Mouse (Mus musculus) left cerebral cortex, adult 18-20 months (tissue): ENCODE results near the gene Rrp36. TPM values are rescaled to one million over a fixed set of nuclear protein-coding genes. Genes with fewer than 3 reads are reported as not detected.

Experiments
- DNase-seq, 2 experiments: peaks; one replicate each; pipeline ENCODE4 v3.0.0; 2021 to 2022; ENCODE audit warnings: low spot score in 2 of 2, mixed read lengths in 1 of 2
- total RNA-seq, 2 experiments: library from RNA; stranded (reverse); gene quantifications; 2 replicates each; pipeline ENCODE4 v1.2.3; 2021

The Rrp36 gene
- total RNA-seq, 2 experiments from 2014 or later = 17.1 to 17.2 TPM

GRCm38 (mm10) chr17:46691390-46691789, 17.2 kb upstream of the Rrp36 start:
- DNase-seq = no peak

DNA sequence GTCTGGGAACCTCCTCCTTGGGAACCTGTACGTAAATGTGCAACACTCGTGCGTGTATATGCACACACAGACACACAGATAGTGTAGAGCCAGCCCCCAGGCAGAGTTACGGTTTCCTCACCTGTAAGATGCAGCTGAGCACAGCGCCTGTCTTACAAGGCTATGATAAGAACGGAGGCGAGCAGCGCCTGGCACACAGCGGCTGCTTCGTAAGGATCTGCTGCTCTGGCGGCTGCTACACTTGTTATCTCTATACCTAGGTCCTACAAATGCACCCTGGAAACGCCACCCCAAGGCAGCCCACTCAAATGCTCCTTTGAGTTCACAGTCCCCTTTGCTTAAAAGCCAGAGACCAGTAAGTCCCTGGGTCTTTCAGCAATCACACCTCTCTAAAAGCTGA, 16.5 kb upstream of the Rrp36 start:
- no peak for DNase-seq

DNA sequence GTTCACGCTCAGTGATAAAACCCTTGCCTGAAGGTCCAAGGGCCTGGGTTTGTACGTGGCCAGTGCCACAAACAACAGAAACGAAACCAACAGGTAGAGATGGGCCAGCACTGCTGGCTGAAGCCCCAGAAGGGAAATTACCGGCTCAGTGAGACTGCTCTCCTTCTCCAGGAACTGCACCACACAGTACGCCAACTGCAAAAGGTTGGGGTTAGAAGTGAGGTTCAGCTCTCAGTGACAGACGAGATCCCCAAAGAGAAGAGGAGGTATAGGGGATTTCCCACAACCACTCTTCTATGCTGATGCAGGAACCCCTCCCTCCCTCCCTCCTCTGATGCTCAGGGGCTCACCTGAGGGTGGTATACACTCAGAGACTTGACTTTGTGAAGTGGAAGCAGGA, 11.8 kb upstream of the Rrp36 start:
- no peak for DNase-seq

DNA sequence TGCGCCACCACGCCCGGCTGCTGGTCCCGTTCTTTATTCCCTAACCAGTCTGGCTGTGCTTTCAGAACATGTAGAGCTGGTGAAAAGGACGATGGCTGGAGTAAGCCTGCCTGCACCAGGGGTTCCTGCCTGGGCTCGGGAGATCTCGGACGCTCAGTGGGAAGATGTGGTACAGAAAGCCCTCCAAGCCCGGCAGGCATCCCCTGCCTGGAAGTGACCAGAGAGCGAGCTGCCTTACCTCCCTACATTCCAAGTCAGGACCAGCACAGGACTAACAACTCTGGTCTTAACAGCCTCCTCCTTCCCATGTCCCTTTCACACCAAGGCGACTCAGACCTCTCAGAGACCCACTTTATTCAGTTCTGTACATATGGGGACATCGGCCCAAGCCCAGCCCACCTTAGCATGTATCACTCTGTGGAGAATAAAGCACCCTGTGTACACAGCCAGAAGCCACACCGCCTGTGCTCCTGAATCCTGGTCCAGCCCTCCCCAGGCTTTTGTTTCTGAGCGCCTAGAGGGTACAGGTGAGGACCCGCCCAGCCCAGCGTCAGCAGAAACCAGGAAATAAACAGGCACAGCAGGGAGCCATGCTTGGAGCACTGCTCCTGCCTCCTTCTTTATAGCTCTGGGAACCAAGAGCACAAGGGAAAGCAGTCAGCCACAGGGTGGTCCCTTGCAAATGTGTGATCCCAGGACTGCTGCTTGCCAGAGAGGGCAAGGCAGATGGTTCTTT, 8.7 kb upstream of the Rrp36 start:
- DNase-seq = no peak

- no peak for DNase-seq
Measured at GRCm38 (mm10) chr17:46681466-46682118, 7.4 kb upstream of the Rrp36 start.

GRCm38 (mm10) chr17:46680760-46681373, 6.7 kb upstream of the Rrp36 start, which contains the start of gene Klhdc3:
TSS of gene Klhdc3 (minus strand) at chr17:46680914.
- peak; percentile 97 to 98 for DNase-seq

DNA sequence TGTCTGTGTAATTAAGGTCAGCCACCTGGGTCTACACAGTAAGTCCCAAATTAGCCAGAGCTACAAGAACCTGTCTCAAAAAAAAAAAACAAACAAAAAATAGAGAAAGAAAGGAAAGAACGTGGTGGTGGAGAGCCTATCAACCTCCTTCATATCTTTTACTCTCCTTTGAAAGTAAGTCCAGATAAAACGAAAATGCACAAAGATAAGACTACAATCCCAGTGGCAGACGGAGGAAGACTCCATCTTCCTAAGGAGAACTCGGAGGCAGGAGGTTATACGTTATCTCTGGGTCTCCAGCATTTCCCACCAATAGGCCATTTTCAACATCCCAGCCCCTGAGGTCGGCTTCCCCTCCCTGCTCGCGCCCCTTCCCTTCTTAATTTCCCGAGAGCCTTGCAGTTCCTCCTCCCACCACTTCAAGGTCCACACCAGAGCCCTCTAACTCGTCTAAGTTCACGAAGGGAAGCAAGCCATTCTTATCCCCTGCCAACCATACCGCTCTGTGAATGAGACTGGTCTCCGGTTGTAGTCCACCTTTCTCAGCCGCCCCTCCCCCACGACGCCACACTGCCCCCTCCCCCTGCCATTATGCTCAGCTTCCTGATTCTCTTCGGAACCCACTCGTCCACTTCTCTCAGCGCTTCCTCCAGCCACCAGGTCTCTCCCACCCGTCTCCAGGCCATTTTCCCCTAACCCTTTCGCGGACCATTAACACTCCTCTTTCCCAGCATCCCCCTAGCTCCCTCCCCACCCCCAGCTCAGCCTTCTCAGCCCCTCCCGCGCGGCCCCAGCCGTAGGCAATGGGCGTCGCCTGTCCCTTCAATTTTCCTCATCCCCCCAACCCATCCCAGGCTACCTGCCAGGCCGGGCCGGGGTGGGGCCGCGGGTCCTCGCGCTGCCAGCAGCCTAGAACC, 5.9 kb upstream of the Rrp36 start:
- DNase-seq = peak; percentile 24 to 30

DNA sequence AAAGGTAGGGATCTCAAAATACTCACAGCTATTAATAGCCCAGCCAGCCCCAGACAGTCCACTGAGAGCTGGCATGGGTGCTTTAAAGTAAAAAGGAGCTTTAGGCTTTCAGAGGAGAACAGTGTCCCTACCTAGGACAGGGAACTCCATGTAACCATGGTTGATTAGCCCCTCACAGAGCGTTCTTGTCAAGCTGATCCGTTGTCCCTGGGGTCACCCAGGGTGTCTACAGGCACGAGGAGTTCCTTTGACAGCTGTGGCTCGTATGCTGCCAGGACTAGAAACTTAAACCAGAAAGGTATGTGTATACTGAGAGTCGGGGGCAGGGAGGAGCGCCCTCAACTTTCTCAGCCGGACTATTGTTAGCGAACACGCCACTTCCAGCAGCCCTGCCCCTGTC, 4.8 kb upstream of the Rrp36 start:
- no peak for DNase-seq

DNA sequence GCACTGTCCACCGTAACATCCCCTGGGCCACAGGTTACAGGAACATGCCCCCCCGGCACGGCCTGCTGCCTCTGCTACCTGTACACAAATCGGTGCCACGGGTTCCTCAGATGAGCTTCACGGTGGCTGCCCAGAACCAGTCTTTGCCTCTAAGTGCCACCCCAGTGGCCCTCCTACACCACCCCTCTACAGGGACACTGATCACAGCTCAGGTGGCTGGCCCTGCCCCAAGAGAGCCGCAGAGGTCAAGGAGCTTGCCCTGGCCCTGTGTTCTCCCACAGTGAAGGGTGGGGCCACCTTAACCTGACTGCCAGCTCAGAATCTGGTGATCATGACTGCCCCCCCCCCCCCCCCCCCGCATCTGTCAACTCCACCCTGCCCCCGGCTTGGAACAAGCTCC, 4.3 kb upstream of the Rrp36 start, which contains the start of gene Mea1:
Gene Mea1, plus strand, starts transcription at position 378 of the 400 bp plus-strand sequence.
- no peak for DNase-seq

DNA sequence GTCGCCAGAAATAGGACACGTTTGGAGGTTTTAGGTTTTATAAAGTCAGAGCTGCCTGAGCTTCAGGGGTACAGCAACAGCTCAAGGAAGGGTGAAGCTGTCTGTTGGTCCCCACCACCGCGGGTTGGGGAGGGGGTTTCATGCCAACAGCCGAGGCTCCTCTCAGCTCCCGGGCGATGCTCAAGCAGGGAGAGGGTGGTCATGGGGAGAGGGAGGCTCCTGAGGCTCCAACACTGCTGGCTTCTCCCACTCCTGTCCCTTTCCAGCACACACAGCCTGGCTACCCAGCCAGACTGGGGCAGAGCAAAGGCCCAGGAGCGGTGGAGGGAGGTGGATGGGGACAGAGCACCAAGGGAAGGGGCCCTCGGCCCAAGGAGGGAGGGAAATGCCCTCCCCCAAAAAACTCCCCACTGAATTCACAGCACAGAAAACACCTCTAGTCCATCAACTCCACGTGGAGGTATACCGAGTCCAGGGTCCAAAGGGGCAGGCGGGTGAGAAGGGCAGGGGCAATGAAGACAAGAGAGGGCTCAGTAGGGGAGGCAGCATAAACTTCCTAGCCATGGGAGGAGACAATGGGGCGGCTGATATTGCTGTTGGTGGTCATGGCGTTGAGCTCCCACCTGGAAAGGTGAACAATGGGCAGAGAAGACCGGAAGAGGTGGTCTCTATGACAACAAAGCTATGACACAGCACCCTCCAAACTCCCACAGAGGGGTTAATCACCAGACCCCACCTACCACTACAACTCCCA, 555 bp upstream of the Rrp36 start:
- DNase-seq = no peak

DNA sequence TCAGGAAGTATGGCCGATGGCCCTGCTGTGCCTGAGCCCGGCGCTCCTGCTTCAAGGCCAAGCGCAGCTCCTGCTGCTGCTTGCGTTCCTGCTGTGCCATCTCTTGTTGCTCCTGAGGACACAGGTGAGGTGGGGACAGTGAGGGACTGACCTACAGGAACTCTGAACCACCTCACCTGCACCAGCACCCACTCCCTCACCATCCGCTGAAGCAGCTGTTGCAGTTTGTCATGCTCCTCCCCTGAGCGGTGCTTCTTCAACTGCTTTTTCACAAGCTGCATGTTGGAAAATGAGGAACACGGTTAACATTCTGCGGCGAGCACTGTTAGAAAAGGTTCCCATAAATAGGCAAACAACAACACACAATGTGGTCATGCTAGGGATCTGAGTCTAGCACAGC, 4.2 kb downstream of the Rrp36 start:
- DNase-seq = no peak

DNA sequence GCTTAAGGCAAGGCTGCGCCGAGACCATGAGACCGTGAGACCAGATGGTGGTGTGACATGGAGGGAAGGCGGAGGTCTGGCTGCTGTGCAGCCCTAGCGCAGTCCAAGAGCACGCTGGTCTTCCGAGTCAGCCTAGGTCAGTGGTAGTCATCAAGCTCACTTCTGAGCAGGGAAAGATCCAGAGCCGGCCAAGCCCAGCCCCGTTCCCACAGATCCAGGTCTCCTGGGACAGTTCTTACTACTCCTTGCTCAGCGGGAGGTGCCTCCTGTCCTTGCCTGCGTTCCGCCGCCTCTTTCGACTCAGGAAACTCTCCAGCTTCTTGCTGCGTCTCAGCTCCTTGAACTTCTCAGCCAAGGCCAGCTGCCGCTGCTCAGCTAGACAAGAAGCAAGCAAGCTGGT, 6.4 kb downstream of the Rrp36 start:
- DNase-seq = no peak

DNA sequence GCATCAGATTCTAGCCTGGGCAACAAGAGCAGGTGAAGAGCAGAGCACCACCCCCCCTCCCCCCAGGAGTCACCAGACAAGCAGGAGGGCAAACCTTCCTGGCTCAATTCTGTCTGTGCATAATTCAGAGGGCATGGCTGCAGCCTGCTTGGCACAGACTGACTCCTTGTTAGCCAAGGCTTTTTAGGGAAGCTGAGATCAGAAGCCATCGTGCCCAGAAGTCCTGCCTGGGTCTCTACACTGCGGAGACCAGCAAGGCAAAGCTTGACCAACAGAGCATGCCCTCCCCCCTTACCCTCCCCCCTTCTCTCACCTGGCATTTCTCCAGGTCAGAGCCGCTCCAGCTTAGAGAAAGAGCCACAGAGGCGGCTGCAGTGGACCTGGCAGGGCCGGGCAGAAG, 11.4 kb downstream of the Rrp36 start:
- no peak for DNase-seq

DNA sequence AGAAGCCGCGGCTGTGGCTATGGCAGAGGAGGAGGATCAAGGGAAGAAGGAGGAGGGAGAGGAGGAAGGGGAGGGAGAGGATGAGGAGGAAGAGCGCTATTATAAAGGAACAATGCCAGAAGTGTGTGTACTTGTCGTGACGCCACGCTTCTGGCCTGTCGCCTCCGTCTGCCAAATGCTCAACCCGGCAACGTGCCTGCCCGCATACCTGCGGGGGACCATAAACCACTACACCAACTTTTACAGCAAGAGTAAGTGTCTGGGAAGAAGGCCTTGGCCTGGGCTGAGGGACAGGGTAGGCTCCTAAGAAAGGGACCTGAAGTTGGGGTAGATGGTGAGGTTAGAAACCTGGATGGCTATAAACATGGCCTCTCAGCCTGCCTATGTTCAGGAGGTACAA, 12.2 kb downstream of the Rrp36 start:
- no peak for DNase-seq

DNA sequence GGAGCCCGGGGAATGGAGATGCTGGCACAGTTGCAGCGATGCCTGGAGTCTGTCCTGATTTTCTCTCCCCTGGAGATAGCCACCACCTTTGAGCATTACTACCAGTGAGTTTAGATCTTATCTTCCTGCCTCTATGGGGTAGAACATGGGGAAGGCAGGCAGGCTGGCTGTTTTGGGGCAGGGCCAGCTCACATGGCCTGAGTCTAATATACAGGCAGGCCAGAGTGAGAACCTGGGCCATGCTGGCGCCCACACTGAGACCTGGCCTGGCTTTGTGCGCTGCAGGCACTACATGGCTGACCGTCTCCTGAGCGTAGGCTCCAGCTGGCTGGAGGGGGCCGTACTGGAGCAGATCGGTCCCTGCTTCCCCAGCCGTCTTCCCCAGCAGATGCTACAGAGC, 12.8 kb downstream of the Rrp36 start:
- DNase-seq = no peak

DNA sequence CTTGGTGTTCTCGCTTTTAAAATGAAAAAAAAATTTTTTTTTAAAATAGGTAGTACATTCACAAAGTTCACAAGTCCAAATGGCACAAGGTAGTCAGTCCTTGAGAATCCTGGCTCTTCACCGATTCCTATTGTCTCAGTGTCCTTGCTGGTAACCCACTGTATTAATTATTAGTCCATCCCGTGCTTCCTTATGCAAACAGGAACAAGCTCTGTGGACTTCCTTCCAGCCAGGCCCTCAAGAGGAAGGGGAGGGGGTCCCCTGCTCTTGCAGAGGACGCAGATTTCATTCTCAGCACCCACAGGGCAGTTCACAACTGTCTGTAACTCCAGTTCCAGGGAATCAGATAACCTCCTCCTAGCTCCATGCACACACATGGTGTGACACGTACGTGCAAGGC, 18.1 kb downstream of the Rrp36 start:
- DNase-seq = no peak

DNA sequence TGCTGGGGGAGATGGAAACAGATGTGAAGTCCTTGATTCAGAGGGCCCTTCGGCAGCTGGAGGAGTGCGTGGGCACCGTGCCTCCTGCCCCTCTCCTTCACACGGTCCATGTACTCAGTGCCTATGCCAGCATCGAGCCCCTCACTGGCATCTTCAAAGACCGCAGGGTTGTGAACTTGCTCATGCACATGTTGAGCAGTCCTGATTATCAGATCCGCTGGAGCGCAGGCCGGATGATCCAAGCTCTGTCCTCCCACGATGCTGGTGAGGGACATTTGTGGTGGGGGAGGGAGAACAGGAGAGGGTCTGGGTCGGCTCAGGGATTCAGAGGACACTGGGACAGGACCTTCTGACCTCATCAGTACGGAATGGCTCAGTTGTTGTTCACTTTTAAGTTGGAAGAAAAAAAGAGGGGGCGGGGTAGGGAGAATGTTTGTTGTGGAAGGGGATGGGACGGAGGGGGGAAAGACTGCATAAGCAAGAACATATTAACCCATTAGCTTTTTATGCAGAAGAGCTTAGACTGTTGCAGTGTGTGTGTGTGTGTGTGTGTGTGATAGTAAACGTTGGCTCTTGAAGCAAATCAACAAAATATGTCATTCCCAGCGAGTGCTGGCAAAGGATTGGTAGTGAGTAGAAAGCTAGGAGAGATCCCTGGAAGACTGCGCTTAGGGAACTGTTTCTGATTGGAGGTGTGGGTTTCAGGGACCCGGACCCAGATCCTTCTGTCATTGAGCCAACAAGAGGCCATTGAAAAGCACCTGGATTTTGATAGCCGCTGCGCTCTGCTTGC, 22.2 kb downstream of the Rrp36 start:
- DNase-seq = no peak

DNA sequence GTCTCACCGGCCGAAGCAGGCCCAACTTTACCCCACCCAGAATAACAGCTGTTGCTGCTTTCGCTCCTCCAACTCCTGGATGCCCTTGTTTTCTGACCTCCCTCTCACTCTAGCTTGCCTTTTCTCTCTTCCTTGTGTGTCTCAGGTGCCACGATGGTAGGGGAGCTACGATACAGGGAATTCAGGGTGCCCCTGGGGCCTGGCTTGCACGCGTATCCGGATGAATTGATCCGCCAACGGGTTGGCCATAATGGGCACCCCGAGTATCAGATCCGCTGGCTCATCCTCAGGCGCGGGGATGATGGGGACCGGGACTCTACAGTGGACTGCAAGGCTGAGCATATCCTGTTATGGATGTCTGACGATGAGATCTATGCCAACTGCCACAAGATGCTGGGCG, 22.9 kb downstream of the Rrp36 start:
- no peak for DNase-seq

DNA sequence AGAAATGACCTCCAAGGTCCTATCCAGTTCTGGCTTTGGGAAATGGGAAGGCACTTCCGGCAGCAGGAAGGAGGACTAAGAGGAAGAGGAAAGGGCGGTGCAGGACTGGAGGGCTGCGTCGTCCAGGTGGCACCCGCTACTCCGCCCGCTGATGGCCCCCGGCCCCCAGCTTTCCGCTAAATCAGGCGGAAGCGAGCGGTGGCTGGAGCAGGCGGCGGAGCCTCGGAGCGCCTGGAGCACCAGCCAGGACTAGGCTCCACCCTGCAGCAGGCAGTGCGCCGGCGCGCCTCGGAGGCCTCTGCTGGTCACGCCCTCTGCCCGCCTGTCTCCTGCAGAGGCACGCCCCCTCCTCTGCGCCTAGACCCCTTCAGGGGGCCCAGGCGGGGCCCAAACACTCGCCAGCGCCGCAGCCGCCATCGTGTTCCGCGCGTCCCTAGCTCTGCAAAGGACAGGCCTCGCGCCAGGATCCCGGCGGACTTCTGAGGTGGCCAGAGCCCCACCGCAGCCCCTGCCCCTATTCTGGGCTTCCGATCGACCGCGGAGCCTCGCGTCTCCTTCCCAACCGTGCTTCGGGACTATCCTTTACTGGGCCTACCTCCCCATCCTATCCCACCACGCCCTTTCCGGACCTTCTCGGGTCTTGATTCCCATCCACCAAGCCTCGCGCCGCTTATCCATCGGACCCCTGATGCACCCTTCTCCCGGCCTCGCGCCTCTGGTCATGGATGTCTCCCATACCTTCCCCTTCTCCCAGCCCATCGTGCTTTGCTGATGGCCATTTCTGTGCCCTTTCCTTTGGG, 23.7 kb downstream of the Rrp36 start, which contains the start of gene Cul7:
Gene Cul7, plus strand, starts transcription at position 106 of the 800 bp plus-strand sequence.
- DNase-seq = peak; percentile 84 to 92
